Mouse (Mus musculus) thymus, postnatal 25 days (tissue): ENCODE measurements around the gene Thap7.

Source experiments
- DNase-seq: peaks from one replicate; pipeline ENCODE4 v3.0.0; 2022

Gene Thap7

GRCm38 (mm10) chr16:17486505-17486904, 44.4 kb downstream of the Thap7 start:
- DNase-seq: peak; percentile 50

- DNase-seq: no peak
Measured at GRCm38 (mm10) chr16:17481465-17481864, 49.5 kb downstream of the Thap7 start.

- no peak for DNase-seq
Measured at GRCm38 (mm10) chr16:17478331-17478943, 52.5 kb downstream of the Thap7 start.
